Mouse (Mus musculus) stomach, embryonic 15.5 days (tissue): Measurements from ENCODE around the gene Thada. TPM values are rescaled to one million over a fixed set of nuclear protein-coding genes. Genes with fewer than 3 reads are reported as not detected.
"Not testable (repeated sequence)": the region's sequence is repeated elsewhere in the genome, so short reads cannot be mapped to it uniquely, and the experiment has no call there.

Experiments
- ATAC-seq: fragments of 200-750 bp; cut with Nextera tagmentation; 2 replicates; pipeline ENCODE4 v1.8.0; 2017; ENCODE audit warnings: low read depth, moderate number of reproducible peaks, moderate TSS enrichment; ENCODE audit not compliant: insufficient read depth, low FRiP score
- H3K27ac ChIP-seq: fragments of 300-500 bp; sonication (generic); 2 replicates; pipeline ENCODE4 v1.5.1; 2015; ENCODE audit warnings: mild to moderate bottlenecking, inconsistent platforms
- H3K27me3 ChIP-seq: fragments of 300-500 bp; sonication (generic); replicated peaks from 2 replicates; pipeline ENCODE4 v1.6.1; 2015; ENCODE audit warnings: inconsistent platforms
- H3K36me3 ChIP-seq: fragments of 300-500 bp; sonication (generic); 2 replicates; pipeline ENCODE4 v1.6.1; 2015; ENCODE audit warnings: inconsistent platforms
- H3K4me1 ChIP-seq: fragments of 300-500 bp; sonication (generic); 2 replicates; pipeline ENCODE4 v1.6.1; 2015; ENCODE audit warnings: inconsistent platforms
- H3K4me2 ChIP-seq: fragments of 300-500 bp; sonication (generic); 2 replicates; pipeline ENCODE4 v1.6.1; 2015; ENCODE audit warnings: mild to moderate bottlenecking, inconsistent platforms
- H3K4me3 ChIP-seq: fragments of 300-500 bp; sonication (generic); replicated peaks from 2 replicates; pipeline ENCODE4 v1.5.1; 2015; ENCODE audit warnings: inconsistent platforms
- H3K9ac ChIP-seq: fragments of 300-500 bp; sonication (generic); 2 replicates; pipeline ENCODE4 v1.6.1; 2015; ENCODE audit warnings: inconsistent platforms
- H3K9me3 ChIP-seq: fragments of 300-500 bp; sonication (generic); 2 replicates; pipeline ENCODE4 v1.6.1; 2016; ENCODE audit warnings: inconsistent platforms
- WGBS: fragments of 180-500 bp; shearing (Covaris S2); methylation state at CpG from one replicate; pipeline ENCODE4 v1.1.7; 2015; 5-methylcytosine and 5-hydroxymethylcytosine counted together
- polyA plus RNA-seq: library from polyadenylated mRNA; unstranded; fragments of >200 nt; fragmentation: Nextera tagmentation; extraction: Ambion mirVana; gene quantifications from 2 replicates; pipeline ENCODE4 v1.2.1, GENCODE M21; 2015

Thada gene
- polyA plus RNA-seq, 1 experiment from 2014 or later = 7.8 TPM

- not testable (repeated sequence) for H3K36me3 ChIP-seq, H3K9me3 ChIP-seq, H3K4me3 ChIP-seq, H3K4me2 ChIP-seq, H3K27me3 ChIP-seq, H3K4me1 ChIP-seq, H3K27ac ChIP-seq, ATAC-seq, H3K9ac ChIP-seq
- 100% methylated on average over 2 of the region's 2 CpGs for WGBS
Observed at GRCm38 (mm10) chr17:84218841-84219240, 247.2 kb downstream of the Thada start.

GRCm38 (mm10) chr17:84217696-84218095, 248.3 kb downstream of the Thada start:
- Histone ChIP-seq H3K27me3 (no peaks in the 10 kb centered on the region), H3K4me3 (no peak overlapping the region), H3K4me2 (no peak overlapping the region), H3K4me1 (no peaks in the 10 kb centered on the region), H3K27ac (no peak overlapping the region), H3K36me3 (peaks cover 8% of the 10 kb centered on the region; the same call in 1 of the 2 replicates), H3K9me3 (no peaks in the 10 kb centered on the region), H3K9ac (no peak overlapping the region)
- ATAC-seq = no peak
- WGBS = 86% methylated on average over 3 of the region's 3 CpGs

DNA sequence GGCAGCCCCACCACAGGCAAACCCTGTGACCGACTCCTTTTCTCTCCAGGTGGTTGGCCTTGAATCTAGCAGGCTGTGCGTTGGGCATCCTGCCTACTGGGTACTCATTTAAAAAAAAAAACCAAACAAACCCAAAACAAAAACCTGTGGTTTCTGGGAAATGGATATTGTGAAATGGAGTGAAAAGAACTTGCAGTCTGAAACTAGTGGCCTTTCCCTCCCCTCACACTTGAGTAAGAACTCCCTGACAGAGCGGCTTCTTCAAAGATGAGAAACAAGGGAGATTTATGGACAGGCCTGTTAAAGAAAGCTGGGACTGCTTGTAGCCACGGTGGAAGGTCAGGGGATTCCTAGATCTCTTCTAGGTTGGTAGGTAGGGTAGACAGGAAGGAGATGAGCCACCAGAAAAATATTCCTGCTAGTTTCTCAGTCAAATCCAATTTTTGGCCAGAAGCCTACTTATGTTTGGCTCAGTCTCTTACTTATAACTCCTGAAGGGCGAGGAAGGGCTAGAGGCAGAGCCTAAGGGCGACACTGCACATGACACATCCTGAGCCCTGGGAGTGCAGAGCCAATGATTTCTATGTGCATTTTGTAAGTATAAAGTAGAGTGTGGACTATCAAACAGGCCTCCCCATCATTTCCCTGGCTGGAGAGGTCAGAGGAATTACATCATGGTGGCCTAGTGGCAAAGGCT, 250.6 kb downstream of the Thada start:
- H3K4me3 ChIP-seq = no peak overlapping the region
- WGBS = 74% methylated on average over 6 of the region's 6 CpGs
- H3K27me3 ChIP-seq = no peaks in the 10 kb centered on the region
- 0 out of 2 replicates have a peak, but pooled peaks cover 5% of the 10 kb centered on the region for H3K36me3 ChIP-seq
- no peak overlapping the region for H3K9ac ChIP-seq
- no peak overlapping the region for H3K4me2 ChIP-seq
- ATAC-seq = no peak
- H3K27ac ChIP-seq = no peak overlapping the region
- H3K9me3 ChIP-seq = no peaks in the 10 kb centered on the region
- H3K4me1 ChIP-seq = no peaks in the 10 kb centered on the region

GRCm38 (mm10) chr17:84213464-84213863, 252.5 kb downstream of the Thada start:
- Histone ChIP-seq H3K36me3 (0 out of 2 replicates have a peak, but pooled peaks cover 5% of the 10 kb centered on the region), H3K27me3 (no peaks in the 10 kb centered on the region), H3K4me1 (no peaks in the 10 kb centered on the region), H3K9me3 (no peaks in the 10 kb centered on the region), H3K4me2 (no peak overlapping the region), H3K9ac (no peak overlapping the region), H3K4me3 (no peak overlapping the region), H3K27ac (no peak overlapping the region)
- ATAC-seq = no peak
- WGBS = 55% methylated on average over 3 of the region's 3 CpGs

DNA sequence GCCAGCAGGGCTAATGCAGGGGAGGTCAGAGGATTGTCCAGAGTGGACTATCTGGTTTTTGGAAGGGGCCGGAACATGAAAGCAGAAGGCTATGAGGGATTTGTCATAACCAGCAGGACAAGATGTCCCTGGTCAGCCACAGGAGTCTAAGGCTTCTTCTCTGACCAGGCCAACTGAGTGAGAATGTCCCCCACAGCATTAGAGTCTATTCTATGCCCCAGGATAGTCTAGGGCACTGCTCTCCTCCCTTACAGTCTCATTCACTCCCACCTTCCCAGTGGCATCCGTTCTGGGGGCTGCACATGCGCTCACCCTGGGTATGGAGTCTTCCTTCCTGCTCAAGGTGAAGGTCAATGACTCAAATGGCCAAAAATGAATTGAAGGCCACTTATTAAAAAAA, 258.4 kb downstream of the Thada start:
- Histone ChIP-seq H3K4me3 (no peak overlapping the region), H3K27ac (no peak overlapping the region)

DNA sequence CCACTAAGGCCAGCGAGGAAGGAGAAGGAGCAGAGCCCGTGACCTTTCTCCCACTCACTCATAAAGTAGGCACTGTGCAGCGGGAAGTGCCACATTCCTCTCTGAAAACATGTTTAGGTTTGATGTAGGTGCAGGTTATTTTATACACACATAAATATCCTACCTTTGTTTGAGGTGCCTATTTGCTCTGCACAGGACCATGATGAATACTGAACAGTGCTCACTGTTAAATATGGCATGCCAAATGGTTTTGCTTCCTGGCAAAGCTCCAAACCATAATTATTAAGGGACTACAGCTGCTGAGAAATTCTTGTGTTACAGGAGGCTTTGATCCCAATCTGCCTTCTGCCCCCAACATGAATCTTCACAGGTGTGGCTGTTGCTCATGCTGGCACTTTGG, 259.8 kb downstream of the Thada start:
- Histone ChIP-seq H3K36me3 (no peaks in the 10 kb centered on the region), H3K4me2 (no peak overlapping the region), H3K27me3 (no peaks in the 10 kb centered on the region), H3K4me3 (no peak overlapping the region), H3K4me1 (peaks cover 4% of the 10 kb centered on the region; the same call in 1 of the 2 replicates), H3K9ac (no peak overlapping the region), H3K9me3 (no peaks in the 10 kb centered on the region), H3K27ac (no peak overlapping the region)
- no peak; the same call in 1 of the 2 replicates for ATAC-seq
- WGBS = 67% methylated on average over 3 of the region's 3 CpGs

More for the DNA sequence above, 258.4 kb downstream of the Thada start:
- no peaks in the 10 kb centered on the region for H3K36me3 ChIP-seq
- ATAC-seq = no peak
- no peaks in the 10 kb centered on the region for H3K9me3 ChIP-seq
- H3K9ac ChIP-seq = no peak overlapping the region
- H3K4me2 ChIP-seq = no peak overlapping the region
- no peaks in the 10 kb centered on the region for H3K27me3 ChIP-seq
- peaks cover 4% of the 10 kb centered on the region; the same call in 1 of the 2 replicates for H3K4me1 ChIP-seq
- 94% methylated on average over 3 of the region's 3 CpGs for WGBS

DNA sequence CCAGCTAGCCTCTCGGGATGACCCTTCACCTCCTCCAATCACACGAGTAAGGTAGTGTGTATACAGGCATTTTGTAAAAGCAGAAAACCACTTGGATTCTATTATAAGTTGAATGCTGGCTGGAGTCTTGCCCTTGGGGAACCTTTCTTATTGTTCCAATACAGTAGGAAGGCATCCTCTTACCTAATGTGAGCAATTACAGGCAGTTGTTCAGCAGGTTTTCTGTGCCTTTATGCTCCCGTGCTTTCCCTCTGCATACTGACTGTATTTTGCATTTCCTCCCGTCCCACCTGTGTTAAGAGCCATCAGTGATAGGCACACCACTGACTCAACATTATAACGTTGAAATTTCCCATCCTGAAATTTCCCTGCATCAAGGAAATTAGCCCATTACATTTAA, 261.0 kb downstream of the Thada start:
- Histone ChIP-seq H3K4me2 (no peak overlapping the region), H3K9me3 (no peaks in the 10 kb centered on the region), H3K4me3 (no peak overlapping the region), H3K4me1 (peaks cover 4% of the 10 kb centered on the region; the same call in 1 of the 2 replicates), H3K27me3 (no peaks in the 10 kb centered on the region), H3K36me3 (no peaks in the 10 kb centered on the region), H3K9ac (no peak overlapping the region), H3K27ac (no peak overlapping the region)
- WGBS = 74% methylated on average over 5 of the region's 5 CpGs
- no peak for ATAC-seq

GRCm38 (mm10) chr17:84203340-84203739, 262.7 kb downstream of the Thada start:
- Histone ChIP-seq H3K27me3 (no peaks in the 10 kb centered on the region), H3K9ac (no peak overlapping the region), H3K4me1 (peaks cover 4% of the 10 kb centered on the region; the same call in 1 of the 2 replicates), H3K4me3 (no peak overlapping the region), H3K27ac (peak overlapping the region; percentile 8; the same call in 1 of the 2 replicates), H3K4me2 (no peak overlapping the region), H3K36me3 (no peaks in the 10 kb centered on the region), H3K9me3 (no peaks in the 10 kb centered on the region)
- peak; percentile 38 for ATAC-seq
- WGBS = 61% methylated on average over 7 of the region's 7 CpGs

GRCm38 (mm10) chr17:84201183-84201582, 264.8 kb downstream of the Thada start:
- peaks cover 7% of the 10 kb centered on the region; the same call in 1 of the 2 replicates for H3K4me1 ChIP-seq
- no peaks in the 10 kb centered on the region for H3K27me3 ChIP-seq
- WGBS = 85% methylated on average over 5 of the region's 5 CpGs
- ATAC-seq = no peak
- H3K9me3 ChIP-seq = no peaks in the 10 kb centered on the region
- no peak overlapping the region for H3K4me3 ChIP-seq
- H3K36me3 ChIP-seq = no peaks in the 10 kb centered on the region
- H3K27ac ChIP-seq = no peak overlapping the region
- no peak overlapping the region for H3K4me2 ChIP-seq
- H3K9ac ChIP-seq = no peak overlapping the region

GRCm38 (mm10) chr17:84197912-84198344, 268.1 kb downstream of the Thada start:
- Histone ChIP-seq H3K27ac (no peak overlapping the region), H3K9me3 (no peaks in the 10 kb centered on the region)
- no peak; the same call in 1 of the 2 replicates for ATAC-seq

GRCm38 (mm10) chr17:84196329-84196728, 269.7 kb downstream of the Thada start:
- peaks cover 7% of the 10 kb centered on the region for H3K36me3 ChIP-seq
- no peak overlapping the region for H3K9ac ChIP-seq
- H3K4me2 ChIP-seq = no peak overlapping the region
- H3K4me1 ChIP-seq = 0 out of 2 replicates have a peak, but pooled peaks cover 3% of the 10 kb centered on the region
- no peak overlapping the region for H3K27ac ChIP-seq
- no peak overlapping the region for H3K4me3 ChIP-seq
- ATAC-seq = no peak
- no peaks in the 10 kb centered on the region for H3K27me3 ChIP-seq
- H3K9me3 ChIP-seq = no peaks in the 10 kb centered on the region

More at GRCm38 (mm10) chr17:84197912-84198344, 268.1 kb downstream of the Thada start:
- H3K4me1 ChIP-seq = peaks cover 3% of the 10 kb centered on the region; the same call in 1 of the 2 replicates
- H3K36me3 ChIP-seq = no peaks in the 10 kb centered on the region
- no peak overlapping the region for H3K9ac ChIP-seq
- H3K4me2 ChIP-seq = no peak overlapping the region
- no peaks in the 10 kb centered on the region for H3K27me3 ChIP-seq
- 34% methylated on average over 4 of the region's 4 CpGs for WGBS
- H3K4me3 ChIP-seq = no peak overlapping the region

- ATAC-seq = no peak
- 0 out of 2 replicates have a peak, but pooled peaks cover 3% of the 10 kb centered on the region for H3K4me1 ChIP-seq
- no peak overlapping the region for H3K9ac ChIP-seq
- H3K27ac ChIP-seq = no peak overlapping the region
- WGBS = 85% methylated on average over 3 of the region's 3 CpGs
- peaks cover 7% of the 10 kb centered on the region for H3K36me3 ChIP-seq
- H3K9me3 ChIP-seq = no peaks in the 10 kb centered on the region
- no peak overlapping the region for H3K4me3 ChIP-seq
- H3K4me2 ChIP-seq = no peak overlapping the region
- no peaks in the 10 kb centered on the region for H3K27me3 ChIP-seq
Observed at GRCm38 (mm10) chr17:84195835-84196234, 270.2 kb downstream of the Thada start.
